Mouse (Mus musculus): ENCODE results near the gene Ndufa10. TPM values are rescaled to one million over a fixed set of nuclear protein-coding genes. Genes with fewer than 3 reads are reported as not detected.
A peak's percentile ranks its signal among the peaks of the same experiment; 100 is the strongest.
"Not testable (repeated sequence)": the region's sequence is repeated elsewhere in the genome, so short reads cannot be mapped to it uniquely, and the experiment has no call there.

Ndufa10 gene
- polyA plus RNA-seq (2015; fragmentation: Nextera tagmentation; extraction: Ambion mirVana): 279 and 287 TPM in 2 replicates

- Histone ChIP-seq H3K9ac (peak within 1 kb of the TSS; percentile 90), H3K27me3 (peaks cover 4% of the 10 kb centered on the region), H3K27ac (peak within 1 kb of the TSS; percentile 29; the same call in 1 of the 2 replicates), H3K4me3 (peak within 1 kb of the TSS; percentile 77), H3K9me3 (no peaks in the 10 kb centered on the region), H3K36me3 (peaks cover 28% of the 10 kb centered on the region), H3K4me1 (peaks cover 14% of the 10 kb centered on the region), H3K4me2 (replicated peaks) (peak within 1 kb of the TSS; percentile 91)
- WGBS: 1% methylated on average over 67 of the region's 67 CpGs
- peak; percentile 94 for ATAC-seq (ENCODE audit: low FRiP score, low read depth)
Measured at GRCm38 (mm10) chr1:92473165-92474041, at the start of gene Ndufa10. Gene Ndufa10 (minus strand): TSS chr1:92473860.

GRCm38 (mm10) chr1:92521376-92521775 is 47.7 kb upstream of the Ndufa10 start:
- Histone ChIP-seq H3K4me3 (no peak overlapping the region), H3K9me3 (no peaks in the 10 kb centered on the region), H3K4me1 (no peaks in the 10 kb centered on the region), H3K36me3 (no peaks in the 10 kb centered on the region), H3K27ac (no peak overlapping the region), H3K27me3 (0 out of 2 replicates have a peak, but pooled peaks cover 8% of the 10 kb centered on the region), H3K9ac (no peak overlapping the region), H3K4me2 (replicated peaks) (no peak overlapping the region)
- ATAC-seq (ENCODE audit: low FRiP score, low read depth): no peak
- 20% methylated on average over 10 of the region's 10 CpGs for WGBS

GRCm38 (mm10) chr1:92519046-92519445 is 45.4 kb upstream of the Ndufa10 start:
- no peak overlapping the region for H3K9ac ChIP-seq

GRCm38 (mm10) chr1:92518561-92518960 is 44.9 kb upstream of the Ndufa10 start, which contains the start of gene Olfr1414:
Gene Olfr1414 (minus strand): TSS chr1:92518661.
- 81% methylated on average over 3 of the region's 3 CpGs for WGBS
- Histone ChIP-seq H3K27ac (no peak within 1 kb of the TSS), H3K27me3 (0 out of 2 replicates have a peak, but pooled peaks cover 8% of the 10 kb centered on the region), H3K4me2 (replicated peaks) (no peak within 1 kb of the TSS), H3K9me3 (no peaks in the 10 kb centered on the region), H3K4me1 (no peaks in the 10 kb centered on the region), H3K4me3 (no peak within 1 kb of the TSS), H3K9ac (no peak within 1 kb of the TSS), H3K36me3 (no peaks in the 10 kb centered on the region)
- no peak for ATAC-seq (ENCODE audit: low FRiP score, low read depth)

More at GRCm38 (mm10) chr1:92519046-92519445, 45.4 kb upstream of the Ndufa10 start:
- H3K27ac ChIP-seq: no peak overlapping the region
- WGBS: 85% methylated on average over 6 of the region's 6 CpGs
- H3K4me1 ChIP-seq: no peaks in the 10 kb centered on the region
- no peak overlapping the region for H3K4me3 ChIP-seq
- no peak overlapping the region for H3K4me2 ChIP-seq (replicated peaks)
- ATAC-seq (ENCODE audit: low FRiP score, low read depth): no peak
- no peaks in the 10 kb centered on the region for H3K36me3 ChIP-seq
- H3K9me3 ChIP-seq: no peaks in the 10 kb centered on the region
- 0 out of 2 replicates have a peak, but pooled peaks cover 8% of the 10 kb centered on the region for H3K27me3 ChIP-seq

- ATAC-seq (ENCODE audit: low FRiP score, low read depth): no peak
- H3K36me3 ChIP-seq: no peaks in the 10 kb centered on the region
- 0 out of 2 replicates have a peak, but pooled peaks cover 8% of the 10 kb centered on the region for H3K27me3 ChIP-seq
- no peak overlapping the region for H3K9ac ChIP-seq
- H3K4me2 ChIP-seq (replicated peaks): no peak overlapping the region
- H3K9me3 ChIP-seq: no peaks in the 10 kb centered on the region
- WGBS: 79% methylated on average over 11 of the region's 11 CpGs
- no peaks in the 10 kb centered on the region for H3K4me1 ChIP-seq
- H3K27ac ChIP-seq: no peak overlapping the region
- no peak overlapping the region for H3K4me3 ChIP-seq
Measured at GRCm38 (mm10) chr1:92515390-92515789, 41.7 kb upstream of the Ndufa10 start.

- not testable (repeated sequence) for H3K36me3 ChIP-seq; H3K9me3 ChIP-seq; H3K27ac ChIP-seq; H3K4me2 ChIP-seq (replicated peaks); H3K27me3 ChIP-seq; H3K4me3 ChIP-seq; H3K4me1 ChIP-seq; H3K9ac ChIP-seq; ATAC-seq (ENCODE audit: low FRiP score, low read depth)
- WGBS: 82% methylated on average over 5 of the region's 5 CpGs
Measured at GRCm38 (mm10) chr1:92511646-92512045, 38.0 kb upstream of the Ndufa10 start.

- H3K27me3 ChIP-seq: no peaks in the 10 kb centered on the region
- no peak within 1 kb of the TSS for H3K4me2 ChIP-seq (replicated peaks)
- no peak within 1 kb of the TSS for H3K9ac ChIP-seq
- no peaks in the 10 kb centered on the region for H3K36me3 ChIP-seq
- 76% methylated on average over 2 of the region's 2 CpGs for WGBS
- H3K4me3 ChIP-seq: no peak within 1 kb of the TSS
- ATAC-seq (ENCODE audit: low FRiP score, low read depth): no peak
- no peaks in the 10 kb centered on the region for H3K4me1 ChIP-seq
- no peaks in the 10 kb centered on the region for H3K9me3 ChIP-seq
- H3K27ac ChIP-seq: no peak within 1 kb of the TSS
Measured at GRCm38 (mm10) chr1:92496001-92496400, 22.3 kb upstream of the Ndufa10 start, which contains the start of gene Olfr1415. Gene Olfr1415 (minus strand): TSS chr1:92496101.

- no peaks in the 10 kb centered on the region for H3K36me3 ChIP-seq
- ATAC-seq (ENCODE audit: low FRiP score, low read depth): no peak
- H3K4me1 ChIP-seq: no peaks in the 10 kb centered on the region
- no peak within 1 kb of the TSS for H3K27ac ChIP-seq
- 0 out of 2 replicates have a peak, but pooled peaks cover 7% of the 10 kb centered on the region for H3K27me3 ChIP-seq
- no peak within 1 kb of the TSS for H3K4me3 ChIP-seq
- H3K9me3 ChIP-seq: peaks cover 9% of the 10 kb centered on the region; the same call in 1 of the 2 replicates
- H3K9ac ChIP-seq: no peak within 1 kb of the TSS
- no peak within 1 kb of the TSS for H3K4me2 ChIP-seq (replicated peaks)
Measured at GRCm38 (mm10) chr1:92485013-92485412, 11.4 kb upstream of the Ndufa10 start, which contains the start of gene Olfr1416. Gene Olfr1416 (minus strand): TSS chr1:92485113.

GRCm38 (mm10) chr1:92474066-92474578 is 462 bp upstream of the Ndufa10 start:
- Histone ChIP-seq H3K9ac (peak overlapping the region; percentile 68), H3K36me3 (peaks cover 21% of the 10 kb centered on the region), H3K27ac (peak overlapping the region; percentile 23; the same call in 1 of the 2 replicates), H3K4me1 (peaks cover 14% of the 10 kb centered on the region), H3K4me3 (peak overlapping the region; percentile 77), H3K4me2 (replicated peaks) (peak overlapping the region; percentile 91), H3K27me3 (peaks cover 4% of the 10 kb centered on the region), H3K9me3 (no peaks in the 10 kb centered on the region)
- no peak; the same call in none of the 2 replicates for ATAC-seq (ENCODE audit: low FRiP score, low read depth)
- 2% methylated on average over 10 of the region's 10 CpGs for WGBS

- WGBS: 83% methylated on average over 4 of the region's 4 CpGs
- Histone ChIP-seq H3K27ac (no peak overlapping the region), H3K27me3 (no peaks in the 10 kb centered on the region), H3K4me3 (no peak overlapping the region), H3K9ac (no peak overlapping the region), H3K36me3 (peaks cover 73% of the 10 kb centered on the region), H3K4me1 (peaks cover 10% of the 10 kb centered on the region), H3K9me3 (no peaks in the 10 kb centered on the region), H3K4me2 (replicated peaks) (no peak overlapping the region)
- no peak for ATAC-seq (ENCODE audit: low FRiP score, low read depth)
Measured at GRCm38 (mm10) chr1:92468891-92469290, 4.8 kb downstream of the Ndufa10 start.

GRCm38 (mm10) chr1:92458416-92458815 is 15.2 kb downstream of the Ndufa10 start:
- Histone ChIP-seq H3K9ac (no peak overlapping the region), H3K4me1 (no peaks in the 10 kb centered on the region), H3K27ac (no peak overlapping the region), H3K9me3 (no peaks in the 10 kb centered on the region), H3K36me3 (peaks cover 87% of the 10 kb centered on the region), H3K27me3 (no peaks in the 10 kb centered on the region), H3K4me2 (replicated peaks) (no peak overlapping the region), H3K4me3 (no peak overlapping the region)
- 92% methylated on average over 6 of the region's 6 CpGs for WGBS
- no peak for ATAC-seq (ENCODE audit: low FRiP score, low read depth)

GRCm38 (mm10) chr1:92457758-92458157 is 15.9 kb downstream of the Ndufa10 start:
- H3K9me3 ChIP-seq: no peaks in the 10 kb centered on the region
- H3K4me2 ChIP-seq (replicated peaks): no peak overlapping the region
- H3K4me3 ChIP-seq: no peak overlapping the region
- no peaks in the 10 kb centered on the region for H3K27me3 ChIP-seq
- H3K27ac ChIP-seq: no peak overlapping the region
- no peak overlapping the region for H3K9ac ChIP-seq
- peaks cover 87% of the 10 kb centered on the region for H3K36me3 ChIP-seq
- no peaks in the 10 kb centered on the region for H3K4me1 ChIP-seq
- ATAC-seq (ENCODE audit: low FRiP score, low read depth): no peak
